Mouse (Mus musculus) CH12.LX (cell line): Measurements from ENCODE around the gene Taar4. TPM values are rescaled to one million over a fixed set of nuclear protein-coding genes. Genes with fewer than 3 reads are reported as not detected.

Source experiments
- DNase-seq: peaks from one replicate; pipeline ENCODE4 v3.0.0-alpha.2; 2013; ENCODE audit errors: extremely low read depth
- H3K27ac ChIP-seq: 2 replicates; pipeline ENCODE4 v1.5.1; 2012; ENCODE audit warnings: low read depth, mild to moderate bottlenecking, control low read depth, moderate library complexity; ENCODE audit not compliant: insufficient read depth
- H3K27me3 ChIP-seq: replicated peaks from 2 replicates; pipeline ENCODE3; 2012; ENCODE audit warnings: inconsistent platforms
- H3K36me3 ChIP-seq, 2 experiments: replicated peaks in 1 of 2; 2 replicates each; pipeline versions ENCODE3 to v1.6.1; 2012; ENCODE audit warnings: inconsistent platforms in 1 of 2, low read length in 1 of 2, mild to moderate bottlenecking in 1 of 2, mixed read lengths in 1 of 2, moderate library complexity in 1 of 2; ENCODE audit not compliant: control insufficient read depth in 1 of 2, insufficient read depth in 1 of 2
- H3K4me1 ChIP-seq, 2 experiments: 2 replicates each; pipeline ENCODE4 v1.6.1; 2012; ENCODE audit warnings: inconsistent platforms in 1 of 2, moderate library complexity in 1 of 2; ENCODE audit not compliant: insufficient read depth in 2 of 2, control insufficient read depth in 1 of 2
- H3K4me2 ChIP-seq: 2 replicates; pipeline ENCODE4 v1.6.1; 2012; ENCODE audit warnings: low read depth, mild to moderate bottlenecking, control low read depth; ENCODE audit not compliant: poor library complexity, insufficient read depth, severe bottlenecking
- H3K4me3 ChIP-seq, 3 experiments: fragments of 150-350 bp in 1 of 3; sonication (generic) in 1 of 3; replicated peaks in 1 of 3; 2 replicates each; pipeline versions ENCODE3 to v1.5.1; 2011 to 2012; ENCODE audit warnings: low read depth in 2 of 3, low read length in 2 of 3, mild to moderate bottlenecking in 2 of 3, moderate library complexity in 2 of 3, control low read depth in 1 of 3, improper control_type of control experiment in 1 of 3, inconsistent platforms in 1 of 3, mixed read lengths in 1 of 3; ENCODE audit not compliant: poor library complexity in 1 of 3
- H3K79me2 ChIP-seq: replicated peaks from 2 replicates; pipeline ENCODE4 v1.6.1; 2012; ENCODE audit warnings: mild to moderate bottlenecking, moderate library complexity; ENCODE audit not compliant: control insufficient read depth, poor library complexity, insufficient read depth, severe bottlenecking; ENCODE audit errors: extremely low read depth
- H3K9ac ChIP-seq: 2 replicates; pipeline ENCODE4 v1.6.1; 2012; ENCODE audit warnings: low read depth, mild to moderate bottlenecking, control low read depth, moderate library complexity; ENCODE audit not compliant: insufficient read depth
- H3K9me3 ChIP-seq: replicated peaks from 2 replicates; pipeline ENCODE3; 2012; ENCODE audit warnings: low read length, inconsistent platforms, mixed read lengths
- CHD2 ChIP-seq: IDR thresholded peaks from 2 replicates; pipeline ENCODE4 v1.6.1; 2011; ENCODE audit warnings: low read length, improper control_type of control experiment
- E2F4 ChIP-seq: IDR thresholded peaks from 2 replicates; pipeline ENCODE4 v1.6.1; 2011; ENCODE audit warnings: low read depth, low read length, improper control_type of control experiment; ENCODE audit not compliant: insufficient replicate concordance
- ELF1 ChIP-seq: IDR thresholded peaks from 2 replicates; pipeline ENCODE4 v1.6.1; 2014; ENCODE audit warnings: low read depth, mild to moderate bottlenecking, inconsistent platforms, low read length, improper control_type of control experiment
- ETS1 ChIP-seq: conservative IDR thresholded peaks from 2 replicates; pipeline ENCODE4 v1.6.1; 2012; ENCODE audit warnings: low read depth, mild to moderate bottlenecking, inconsistent platforms, low read length, improper control_type of control experiment, moderate library complexity
- HCFC1 ChIP-seq: IDR thresholded peaks from 2 replicates; pipeline ENCODE4 v1.6.1; 2012; ENCODE audit warnings: low read depth, mild to moderate bottlenecking, inconsistent platforms, low read length, improper control_type of control experiment
- MAZ ChIP-seq: IDR thresholded peaks from 2 replicates; pipeline ENCODE4 v1.6.1; 2012; ENCODE audit warnings: low read depth, mild to moderate bottlenecking, inconsistent platforms, low read length, improper control_type of control experiment, moderate library complexity
- MYC ChIP-seq: IDR thresholded peaks from 2 replicates; pipeline ENCODE4 v1.6.1; 2011; ENCODE audit warnings: low read depth, mild to moderate bottlenecking, improper control_type of control experiment, low read length
- NELFE ChIP-seq: IDR thresholded peaks from 2 replicates; pipeline ENCODE4 v1.6.1; 2011; ENCODE audit warnings: low read depth, low read length, improper control_type of control experiment
- RAD21 ChIP-seq: IDR thresholded peaks from 2 replicates; pipeline ENCODE4 v1.6.1; 2011; ENCODE audit warnings: low read depth, mild to moderate bottlenecking, low read length, improper control_type of control experiment, moderate library complexity
- TCF12 ChIP-seq: IDR thresholded peaks from 2 replicates; pipeline ENCODE4 v1.6.1; 2014; ENCODE audit warnings: low read depth, mild to moderate bottlenecking, inconsistent platforms, low read length, improper control_type of control experiment
- USF2 ChIP-seq: conservative IDR thresholded peaks from 2 replicates; pipeline ENCODE4 v1.6.1; 2011; ENCODE audit warnings: low read depth, low read length, improper control_type of control experiment
- ZC3H11A ChIP-seq: IDR thresholded peaks from 2 replicates; pipeline ENCODE4 v1.6.1; 2012; ENCODE audit warnings: low read depth, mild to moderate bottlenecking, inconsistent platforms, low read length, improper control_type of control experiment
- ZMIZ1 ChIP-seq: IDR thresholded peaks from 2 replicates; pipeline ENCODE4 v1.6.1; 2012; ENCODE audit warnings: low read depth, mild to moderate bottlenecking, inconsistent platforms, low read length, improper control_type of control experiment
- ZNF384 ChIP-seq: IDR thresholded peaks from 2 replicates; pipeline ENCODE4 v1.6.1; 2012; ENCODE audit warnings: low read depth, low read length, improper control_type of control experiment, inconsistent platforms
- dilution Hi-C: fragments of 300-500 bp; cut with MboI; formaldehyde crosslinking; loops from 2 replicates; pipeline ENCODE4 v1.14.3; 2020; ENCODE audit warnings: low sequenced_read_pairs; ENCODE audit not compliant: extremely low pct_unique_long_range_greater_than_20kb, extremely low pct_ligation_motif_present
- in situ Hi-C: fragments of 300-500 bp; cut with MboI; formaldehyde crosslinking; loops from 3 replicates; pipeline ENCODE4 v1.14.3; 2019; ENCODE audit warnings: low sequenced_read_pairs, low pct_ligation_motif_present, low pct_unique_long_range_greater_than_20kb, mixed read lengths
- polyA plus RNA-seq: library from polyadenylated mRNA; unstranded; fragments of >175 nt; gene quantifications from 2 replicates; pipeline ENCODE4 v1.2.1, GENCODE M21; 2012; ENCODE audit warnings: low read depth; ENCODE audit not compliant: insufficient read length
- total RNA-seq, 2 experiments: library from RNA; depleted of rRNA; stranded (reverse); fragments of 300-350 nt in 1 of 2; fragments of >200 nt in 1 of 2; gene quantifications; 2 replicates each; pipeline ENCODE4 v1.2.3; 2012 to 2014

Gene Taar4
- total and polyA plus RNA-seq, 3 experiments = not detected

DNA sequence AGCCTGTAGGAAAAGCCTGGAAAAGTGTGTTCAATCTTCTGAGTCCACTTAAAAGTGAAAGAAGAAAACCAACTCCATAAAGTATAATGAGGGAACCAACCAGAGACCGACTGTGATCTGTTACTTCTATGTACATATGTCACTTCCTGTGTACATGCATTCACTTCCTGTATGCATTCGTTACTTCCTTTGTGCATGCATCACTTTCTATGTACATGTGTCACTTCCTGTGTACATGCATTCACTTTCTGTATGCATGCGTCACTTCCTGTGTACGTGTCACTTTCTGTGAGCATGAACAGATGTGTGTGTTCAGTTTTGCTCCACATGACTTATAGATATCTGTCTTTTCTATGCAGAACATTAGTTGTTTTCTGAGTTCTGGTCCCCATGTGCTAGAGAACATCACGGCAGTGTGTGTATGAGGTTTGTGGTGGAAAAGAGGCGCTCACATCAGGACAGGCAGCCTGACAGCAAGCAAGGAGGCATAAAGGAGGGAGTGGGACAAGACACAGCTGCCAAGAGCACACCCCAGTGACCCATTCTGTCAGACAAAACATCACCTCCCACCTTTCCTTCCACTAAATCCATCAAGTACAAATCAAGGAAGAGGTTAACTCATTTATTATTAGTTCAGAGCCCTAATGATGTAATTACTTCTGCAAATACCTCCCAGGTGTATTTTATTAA, 4.8 kb downstream of the Taar4 start:
- no peaks in the 10 kb centered on the region for H3K9me3 ChIP-seq
- no peaks in the 10 kb centered on the region for H3K36me3 ChIP-seq
- no peak overlapping the region for H3K9ac ChIP-seq
- no peaks in the 10 kb centered on the region for H3K27me3 ChIP-seq
- no peak overlapping the region for H3K4me2 ChIP-seq
- no peak overlapping the region for H3K27ac ChIP-seq
- dilution Hi-C loops (no loop called here), in situ Hi-C loops (loop anchor here (25.0 kb wide), 1 partner anchor 347 kb away; no protein-coding TSS in a partner anchor)
- DNase-seq = no peak
- TF ChIP-seq USF2 (no peak), ZNF384 (no peak), RAD21 (no peak), HCFC1 (no peak), ZMIZ1 (no peak), ZC3H11A (no peak), E2F4 (no peak), MYC (no peak)
- H3K4me1 ChIP-seq = peaks cover 4 to 12% of the 10 kb centered on the region in 2 experiments
- no peaks in the 10 kb centered on the region for H3K79me2 ChIP-seq
- H3K4me3 ChIP-seq = no peak overlapping the region

GRCm38 (mm10) chr10:23970656-23971165, 10.4 kb downstream of the Taar4 start, which contains the start of gene Taar5:
Gene Taar5 (plus strand): TSS chr10:23970706.
- no peaks in the 10 kb centered on the region for H3K9me3 ChIP-seq
- H3K9ac ChIP-seq = no peak within 1 kb of the TSS
- H3K79me2 ChIP-seq = no peaks in the 10 kb centered on the region
- H3K4me3 ChIP-seq = no peak within 1 kb of the TSS
- H3K4me2 ChIP-seq = no peak within 1 kb of the TSS
- DNase-seq = no peak
- H3K4me1 ChIP-seq = no peaks in the 10 kb centered on the region
- no peaks in the 10 kb centered on the region for H3K36me3 ChIP-seq
- H3K27ac ChIP-seq = no peak within 1 kb of the TSS
- TF ChIP-seq USF2 (no peak), HCFC1 (no peak), ELF1 (no peak), MAZ (no peak), ETS1 (no peak), TCF12 (no peak), E2F4 (no peak), ZMIZ1 (no peak), CHD2 (no peak), NELFE (no peak)
- dilution Hi-C loops (no loop called here), in situ Hi-C loops (loop anchor here (25.0 kb wide), 1 partner anchor 342 kb away; no protein-coding TSS in a partner anchor)
- no peaks in the 10 kb centered on the region for H3K27me3 ChIP-seq
